In the genomic region with DNA sequence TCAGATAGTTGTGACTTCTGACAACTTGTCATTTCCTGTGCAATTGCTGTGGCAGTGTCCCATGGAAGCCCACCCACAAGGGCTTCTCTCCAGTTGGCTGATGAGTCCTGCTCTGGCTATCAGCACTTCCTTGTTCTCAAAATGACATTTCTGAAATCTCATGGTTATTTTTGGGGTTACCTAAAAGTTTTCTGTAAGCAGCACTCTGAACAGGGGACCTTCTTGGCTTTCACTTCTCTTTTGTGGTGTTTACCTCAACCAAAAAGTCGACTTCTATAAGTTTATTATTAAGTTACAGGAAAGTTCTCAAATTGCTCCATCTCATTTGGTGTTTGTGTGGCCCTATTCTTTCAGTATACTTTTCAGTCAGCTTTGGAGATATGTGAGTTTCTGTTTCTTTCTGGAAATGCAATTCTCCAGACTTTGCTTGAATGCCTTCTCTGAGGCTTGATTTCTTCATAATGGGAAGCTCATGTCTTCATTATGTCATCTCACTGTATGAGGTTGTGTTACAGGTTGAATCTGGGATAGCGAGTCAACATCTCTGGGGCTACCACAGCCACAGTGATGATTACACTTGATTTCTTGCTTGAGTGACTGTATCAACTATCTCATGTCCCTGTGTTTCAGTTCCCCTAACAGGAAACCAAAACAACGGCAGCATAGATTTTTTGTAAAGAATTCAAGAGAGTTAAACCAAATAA, we compare ENCODE assay signal across 32 mouse cellular contexts. TPM values are rescaled to one million over a fixed set of nuclear protein-coding genes. Genes with fewer than 3 reads are reported as not detected.
DNase-seq lines count a peak whose midpoint lies in the region; ATAC-seq and TF ChIP-seq lines count a peak whose summit lies in the region.
"Had no signal": no experiment of that assay in that cellular context is flagged by ENCODE, and none has a peak within 500 bp of the region (broad histone marks: within the 10 kb centered on the region; RNA-seq: fewer than 3 reads in every experiment).

No protein-coding gene starts in this region.

- peaks cover 6% of the 10 kb centered on the region for H3K4me1 ChIP-seq in spleen, adult 2 months (ENCODE audit: control insufficient read depth, insufficient read depth, insufficient read length)
- peaks cover 0 to 3% of the 10 kb centered on the region in 2 experiments; a peak in 2 of 4 replicates for H3K4me1 ChIP-seq in MEL (ENCODE audit: control insufficient read depth in 1 of 2, insufficient read depth in 2 of 2, low read length in 2 of 2)
- H3K4me1 ChIP-seq in intestine, postnatal 0 days (replicated peaks; ENCODE audit: control insufficient read depth, insufficient read depth, low read length): no peaks in the 10 kb centered on the region
- H3K4me1 ChIP-seq: embryonic facial prominence, embryonic 10.5 days; hindbrain, embryonic 15.5 days; limb, embryonic 12.5 days; lung, embryonic 15.5 days; megakaryocyte, embryonic 14.5 days; midbrain, embryonic 13.5 days; neural tube, embryonic 12.5 days had no signal

- TF ChIP-seq POLR2A in spleen, adult 2 months (IDR thresholded peaks at IDR 0.05; ENCODE audit: low read depth, low read length): no peak
- no peak for TF ChIP-seq POLR2A in MEL (IDR thresholded peaks at IDR 0.05; ENCODE audit: control insufficient read depth in 1 of 2, insufficient read depth in 1 of 2, low read depth in 1 of 2, low read length in 2 of 2, poor library complexity in 1 of 2)

- H3K4me2 ChIP-seq in intestine, postnatal 0 days (replicated peaks; ENCODE audit: low read depth): no peak overlapping the region
- H3K4me2 ChIP-seq: hindbrain, embryonic 15.5 days; limb, embryonic 12.5 days; lung, embryonic 15.5 days; midbrain, embryonic 13.5 days; neural tube, embryonic 12.5 days had no signal

- peak; percentile 85 for ATAC-seq in megakaryocyte progenitor cell, adult 5-6 weeks (replicated peaks; ENCODE audit: poor library complexity)
- no peak for ATAC-seq in CD4-positive, CD25-positive, alpha-beta regulatory T cell, adult 4 months
- no peak for ATAC-seq in intestine, postnatal 0 days
- ATAC-seq: forebrain, postnatal 0 days; midbrain, embryonic 13.5 days had no signal

- peak overlapping the region; percentile 78 for H3K27ac ChIP-seq in spleen, adult 2 months (ENCODE audit: insufficient read depth, low read length)
- no peak overlapping the region for H3K27ac ChIP-seq in MEL (ENCODE audit: control insufficient read depth, low read depth, low read length)
- H3K27ac ChIP-seq in intestine, postnatal 0 days (ENCODE audit: low read depth, low read length): no peak overlapping the region
- H3K27ac ChIP-seq: embryonic facial prominence, embryonic 10.5 days; hindbrain, embryonic 15.5 days; limb, embryonic 12.5 days; liver, embryonic 14.5 days; lung, embryonic 15.5 days; midbrain, embryonic 13.5 days; neural tube, embryonic 12.5 days had no signal

- H3K36me3 ChIP-seq in spleen, adult 2 months (ENCODE audit: control insufficient read depth, insufficient read depth, low read length): no peaks in the 10 kb centered on the region
- H3K36me3 ChIP-seq in MEL (ENCODE audit: control insufficient read depth in 1 of 2, insufficient read depth in 2 of 2, low read length in 2 of 2): peaks cover 0 to 8% of the 10 kb centered on the region in 2 experiments; a peak in 2 of 4 replicates
- H3K36me3 ChIP-seq in intestine, postnatal 0 days (ENCODE audit: control insufficient read depth, insufficient read depth): no peaks in the 10 kb centered on the region
- H3K36me3 ChIP-seq: embryonic facial prominence, embryonic 10.5 days; G1E; hindbrain, embryonic 15.5 days; limb, embryonic 12.5 days; lung, embryonic 15.5 days; midbrain, embryonic 13.5 days; neural tube, embryonic 12.5 days had no signal

- WGBS in spleen, adult 2 months: 15% methylated on average over 3 of the region's 3 CpGs
- WGBS in intestine, postnatal 0 days: 74% methylated on average over 3 of the region's 3 CpGs

- no peak for TF ChIP-seq CTCF in spleen, adult 2 months (IDR thresholded peaks at IDR 0.05; ENCODE audit: extremely low read depth, insufficient read depth, insufficient read length, insufficient replicate concordance)
- TF ChIP-seq CTCF in MEL (IDR thresholded peaks at IDR 0.05 in 2 of 3, conservative IDR thresholded peaks at IDR 0.05 in 1 of 3; ENCODE audit: control insufficient read depth in 1 of 3, insufficient read depth in 1 of 3, low read depth in 2 of 3, low read length in 3 of 3, poor library complexity in 1 of 3, severe bottlenecking in 1 of 3): no peak
- no peak for TF ChIP-seq CTCF in intestine, postnatal 0 days (IDR thresholded peaks at IDR 0.05; ENCODE audit: low read depth)

- no peak overlapping the region for H3K4me3 ChIP-seq in spleen, adult 2 months (ENCODE audit: extremely low read depth, insufficient read depth, insufficient read length)
- no peak overlapping the region for H3K4me3 ChIP-seq in MEL (ENCODE audit: control insufficient read depth in 1 of 2, insufficient read depth in 1 of 2, low read depth in 2 of 2, low read length in 2 of 2)
- H3K4me3 ChIP-seq in intestine, postnatal 0 days (ENCODE audit: low read depth, low read length): no peak overlapping the region
- H3K4me3 ChIP-seq: embryonic facial prominence, embryonic 10.5 days; hindbrain, embryonic 15.5 days; limb, embryonic 12.5 days; lung, embryonic 15.5 days; megakaryocyte, embryonic 14.5 days; midbrain, embryonic 13.5 days; neural tube, embryonic 12.5 days had no signal

- no peak overlapping the region for H3K9ac ChIP-seq in MEL (ENCODE audit: control insufficient read depth, low read depth, low read length, poor library complexity, severe bottlenecking)
- H3K9ac ChIP-seq in intestine, postnatal 0 days (ENCODE audit: low read depth, low read length): no peak overlapping the region
- H3K9ac ChIP-seq: forebrain, postnatal 0 days; hindbrain, embryonic 15.5 days; limb, embryonic 12.5 days; liver, embryonic 14.5 days; lung, embryonic 15.5 days; midbrain, embryonic 13.5 days; neural tube, embryonic 12.5 days had no signal

- H3K27me3 ChIP-seq in spleen, adult 2 months (ENCODE audit: control insufficient read depth, insufficient read depth, low read length): no peaks in the 10 kb centered on the region
- H3K27me3 ChIP-seq in MEL (ENCODE audit: control insufficient read depth in 1 of 2, insufficient read depth in 2 of 2, low read length in 2 of 2): no peaks in the 10 kb centered on the region
- H3K27me3 ChIP-seq in intestine, postnatal 0 days (replicated peaks; ENCODE audit: control insufficient read depth, insufficient read depth, low read length): no peaks in the 10 kb centered on the region
- H3K27me3 ChIP-seq: hindbrain, embryonic 15.5 days; limb, embryonic 12.5 days; lung, embryonic 15.5 days; megakaryocyte, embryonic 14.5 days; midbrain, embryonic 13.5 days; neural tube, embryonic 12.5 days had no signal

- TF ChIP-seq EP300 in MEL (IDR thresholded peaks at IDR 0.05; ENCODE audit: low read depth in 1 of 2, low read length in 2 of 2): no peak

- H3K9me3 ChIP-seq in MEL (replicated peaks; ENCODE audit: insufficient read depth, low read length): no peaks in the 10 kb centered on the region
- no peaks in the 10 kb centered on the region for H3K9me3 ChIP-seq in intestine, postnatal 0 days (ENCODE audit: control insufficient read depth)
- H3K9me3 ChIP-seq: embryonic facial prominence, embryonic 10.5 days; hindbrain, embryonic 15.5 days; limb, embryonic 12.5 days; lung, embryonic 15.5 days; megakaryocyte, embryonic 14.5 days; midbrain, embryonic 13.5 days; neural tube, embryonic 12.5 days had no signal

- DNase-seq in spleen, adult 2 months (ENCODE audit: low read depth in 1 of 2, low spot score in 2 of 2): peak; percentile 21 to 70
- DNase-seq in spleen, adult 12 weeks (ENCODE audit: low spot score): no peak
- peak; percentile 28 for DNase-seq in MEL (ENCODE audit: low read depth, low spot score)
- no peak for DNase-seq in frontal cortex, postnatal 14 days (ENCODE audit: low spot score in 2 of 2)
- DNase-seq: adrenal gland, adult 2 months; cerebellum, adult 11 months; cerebellum, adult 9-11 months; forebrain, postnatal 0 days; gastrocnemius, postnatal 36 days; heart, postnatal 4 days; kidney, adult 9 months; kidney, postnatal 25 days; layer of hippocampus, postnatal 36 days; right cerebral cortex, postnatal 4 days; thymus, postnatal 25 days had no signal

- no peaks in the 10 kb centered on the region; the same call in 1 of the 2 replicates for H3K79me2 ChIP-seq in MEL (ENCODE audit: control insufficient read depth, insufficient read depth, low read length, poor library complexity)

- TF ChIP-seq RAD21 in MEL (IDR thresholded peaks at IDR 0.05; ENCODE audit: low read depth, low read length): no peak

TF ChIP-seq in MEL, 35 proteins besides CTCF, POLR2A, EP300 and RAD21:
- TF ChIP-seq MAFK (IDR thresholded peaks at IDR 0.05; ENCODE audit: borderline replicate concordance, low read depth, low read length) (no peak), MAX (IDR thresholded peaks at IDR 0.05; ENCODE audit: low read length) (no peak), ELF1 (IDR thresholded peaks at IDR 0.05; ENCODE audit: low read depth, low read length) (0 out of 2 replicates have a peak, but pooled peaks have one; percentile 44)

RNA-seq across cellular contexts. Expression of a gene that starts 47.9 kb away (rescaled TPM):
- polyA plus RNA-seq in spleen, adult 2 months (2012; rRNA removed): 0.07 and 0.15 TPM in 2 replicates
- not detected in 2 replicates for total RNA-seq in MEL (2012; rRNA removed)
- polyA plus RNA-seq in MEL (2012; ENCODE audit: insufficient read depth in 1 of 2, insufficient read length in 2 of 2, low read depth in 1 of 2, low replicate concordance in 2 of 2, missing spikeins in 1 of 2): not detected
- not detected in 2 replicates for total RNA-seq in megakaryocyte progenitor cell, adult 5-6 weeks (2015)
- total RNA-seq in megakaryocyte progenitor cell, adult 5-6 weeks (2017): not detected in 2 replicates
- not detected for polyA plus RNA-seq in CD4-positive, CD25-positive, alpha-beta regulatory T cell, adult 4 months (2017; shearing (Covaris generic))
- polyA plus RNA-seq in intestine, postnatal 0 days (2015; fragmentation: Nextera tagmentation; extraction: Ambion mirVana): not detected in 2 replicates
- total RNA-seq: adrenal gland, adult 2 months; adrenal gland, postnatal 4 days; forebrain, postnatal 0 days; G1E; gastrocnemius, postnatal 36 days; heart, postnatal 4 days; layer of hippocampus, postnatal 36 days had no signal
- polyA plus RNA-seq: adrenal gland, adult 2 months; cortical plate, adult 2 months; embryonic facial prominence, embryonic 10.5 days; forebrain, embryonic 11.5 days; forebrain, postnatal 0 days; G1E; intestine, embryonic 14.5 days; limb, embryonic 12.5 days; liver, embryonic 14.5 days; midbrain, embryonic 13.5 days; neural tube, embryonic 12.5 days; stomach, embryonic 14.5 days had no signal

Comparison
In these comparisons a context has a peak if more than half of its experiments do, and no peak if none do; other contexts are left out.
1. DNase-seq: peak in spleen, adult 2 months (2 of 2) and MEL (single experiment); none in spleen, adult 12 weeks (single experiment) and frontal cortex, postnatal 14 days (0 of 2).